Mouse (Mus musculus) CD8-positive naive resting alpha-beta T cell, adult 2 months (primary cell): ENCODE results near the gene Gata5.

Source experiments
- DNase-seq, 2 experiments: peaks; one replicate each; pipeline ENCODE4 v3.0.0; 2022; ENCODE audit warnings: low read depth in 2 of 2, low spot score in 2 of 2

Gata5 gene

GRCm38 (mm10) chr2:180334551-180334986 lies at the start of gene Gata5:
TSS of gene Gata5 (minus strand) at chr2:180334699.
- DNase-seq: no peak

GRCm38 (mm10) chr2:180376730-180377129 lies 42.2 kb upstream of the Gata5 start:
- no peak for DNase-seq

- DNase-seq: no peak
These were observed 38.8 kb upstream of the Gata5 start for GRCm38 (mm10) chr2:180373256-180373655.

GRCm38 (mm10) chr2:180368359-180368758 lies 33.9 kb upstream of the Gata5 start:
- DNase-seq: no peak

GRCm38 (mm10) chr2:180367350-180367749 lies 32.9 kb upstream of the Gata5 start:
- DNase-seq: no peak

GRCm38 (mm10) chr2:180363434-180363720 lies 28.9 kb upstream of the Gata5 start:
- no peak for DNase-seq

GRCm38 (mm10) chr2:180362585-180363433 lies 28.3 kb upstream of the Gata5 start:
- no peak for DNase-seq

GRCm38 (mm10) chr2:180359062-180359461 lies 24.6 kb upstream of the Gata5 start:
- DNase-seq: no peak

GRCm38 (mm10) chr2:180353338-180353737 lies 18.8 kb upstream of the Gata5 start:
- DNase-seq: peak; percentile 6 to 35

- peak in 1 of 2 experiments; percentile 7 for DNase-seq
These were observed 16.2 kb upstream of the Gata5 start for GRCm38 (mm10) chr2:180350700-180351099.

- peak; percentile 76 to 81 for DNase-seq
These were observed 12.5 kb upstream of the Gata5 start for GRCm38 (mm10) chr2:180346820-180347497.

- DNase-seq: no peak
These were observed 8.6 kb upstream of the Gata5 start for GRCm38 (mm10) chr2:180343092-180343491.

GRCm38 (mm10) chr2:180342189-180342588 lies 7.7 kb upstream of the Gata5 start:
- DNase-seq: no peak

GRCm38 (mm10) chr2:180341229-180341628 lies 6.7 kb upstream of the Gata5 start:
- DNase-seq: no peak

- DNase-seq: no peak
These were observed 5.4 kb upstream of the Gata5 start for GRCm38 (mm10) chr2:180339886-180340285.

GRCm38 (mm10) chr2:180333778-180334550 lies 535 bp downstream of the Gata5 start:
- DNase-seq: no peak

- no peak for DNase-seq
These were observed 5.0 kb downstream of the Gata5 start for GRCm38 (mm10) chr2:180329466-180329865.

GRCm38 (mm10) chr2:180322674-180323355 lies 11.7 kb downstream of the Gata5 start:
- DNase-seq: no peak

- DNase-seq: no peak
These were observed 14.3 kb downstream of the Gata5 start for GRCm38 (mm10) chr2:180320216-180320615.

GRCm38 (mm10) chr2:180317591-180317990 lies 16.9 kb downstream of the Gata5 start:
- DNase-seq: no peak

GRCm38 (mm10) chr2:180314292-180314691 lies 20.2 kb downstream of the Gata5 start:
- DNase-seq: no peak
